Mouse (Mus musculus): ENCODE data around the gene Ucn2. TPM values are rescaled to one million over a fixed set of nuclear protein-coding genes. Genes with fewer than 3 reads are reported as not detected.

The Ucn2 gene
- total RNA-seq (2022): 1 to 10 TPM in 1 of 4 experiments, under 1 TPM in 2, not detected in 1; 0.27 to 1.2 (median 0.51) TPM

DNA sequence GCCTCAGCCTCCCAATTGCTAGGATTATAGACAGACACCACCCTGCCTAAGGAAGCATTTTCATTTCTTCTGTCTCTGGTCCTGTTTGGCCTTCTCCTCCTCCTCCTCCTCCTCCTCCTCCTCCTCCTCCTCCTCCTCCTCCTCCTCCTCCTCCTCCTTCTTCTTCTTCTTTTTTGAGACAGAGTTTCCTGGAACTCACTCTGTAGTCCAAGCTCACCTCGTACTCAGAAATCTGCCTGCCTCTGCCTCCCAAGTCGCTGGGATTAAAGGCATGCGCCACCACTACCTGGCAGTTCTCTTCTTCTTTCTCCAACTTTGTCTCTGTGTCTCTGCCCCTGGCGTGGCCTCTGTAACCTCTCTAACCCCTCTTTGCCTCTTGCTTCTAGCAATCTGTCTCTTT is at the start of gene Ucn2:
Gene Ucn2 (plus strand): TSS at position 301 of the 400 bp plus-strand sequence.
- DNase-seq (ENCODE audit: low spot score in 2 of 2): no peak

DNA sequence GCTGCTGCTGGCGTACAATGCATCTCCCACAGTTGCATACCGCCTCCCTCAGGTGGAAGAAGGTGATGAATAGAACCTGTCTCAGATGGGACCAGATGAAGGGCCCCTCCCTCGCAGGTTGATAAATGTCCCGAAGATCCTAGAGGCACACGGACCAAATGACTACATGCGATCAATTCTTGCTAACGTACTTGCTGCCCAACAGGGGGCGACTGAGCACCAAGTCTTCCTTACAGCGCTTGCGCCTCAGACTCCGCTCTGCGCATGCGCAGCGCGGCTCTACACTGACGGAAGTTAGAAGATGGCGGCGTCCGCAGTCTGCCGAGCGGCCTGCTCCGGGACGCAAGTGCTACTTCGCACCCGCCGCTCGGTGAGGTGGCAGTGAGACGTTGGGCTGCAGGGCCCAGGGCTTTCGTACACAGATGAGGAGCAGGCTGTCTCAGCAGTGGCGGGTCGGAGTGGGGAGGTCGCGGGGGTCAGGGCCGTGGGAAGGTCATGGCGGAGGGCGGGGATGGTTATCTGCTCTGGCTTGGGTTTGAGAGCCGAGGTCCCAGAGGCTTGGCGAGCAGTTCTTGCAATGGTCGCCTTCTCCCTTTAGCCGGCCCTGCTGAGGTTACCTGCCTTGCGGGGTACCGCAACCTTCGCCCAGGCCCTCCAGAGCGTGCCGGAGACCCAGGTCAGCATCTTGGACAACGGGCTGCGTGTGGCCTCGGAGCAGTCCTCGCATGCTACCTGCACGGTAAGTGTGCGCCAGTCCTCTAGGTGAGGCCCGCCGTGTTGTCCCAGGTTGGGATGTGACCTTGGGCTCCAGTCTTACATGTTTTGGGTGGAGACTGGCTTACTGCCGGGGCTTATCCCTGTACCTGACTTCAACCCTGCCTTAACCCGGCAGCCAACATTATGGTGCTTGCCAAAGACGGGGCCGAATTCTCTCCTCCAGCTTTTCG is 49.1 kb upstream of the Ucn2 start, which contains the start of gene Uqcrc1:
Gene Uqcrc1 (plus strand): TSS at position 216 of the 947 bp plus-strand sequence.
- DNase-seq (ENCODE audit: low spot score in 2 of 2): peak; percentile 85 to 93

DNA sequence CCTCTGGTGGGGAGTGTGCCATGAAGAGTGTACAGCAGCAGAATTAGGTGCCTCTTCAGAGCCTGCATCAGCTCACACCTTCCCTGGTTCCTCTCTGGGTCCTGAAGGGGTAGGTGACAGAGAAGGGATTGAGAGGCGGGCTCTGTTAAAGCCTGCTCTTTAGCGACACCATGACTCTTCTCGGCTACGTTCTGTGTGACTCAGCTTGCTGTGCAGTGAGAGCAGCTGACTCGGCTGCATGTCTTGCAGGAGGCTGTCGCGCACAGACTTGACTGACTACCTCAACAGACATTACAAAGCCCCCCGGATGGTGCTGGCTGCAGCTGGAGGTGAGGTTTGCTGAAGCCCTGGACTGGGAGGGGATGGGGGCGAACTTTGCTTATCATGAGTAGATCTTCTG is 40.7 kb upstream of the Ucn2 start:
- DNase-seq (ENCODE audit: low spot score in 2 of 2): no peak

DNA sequence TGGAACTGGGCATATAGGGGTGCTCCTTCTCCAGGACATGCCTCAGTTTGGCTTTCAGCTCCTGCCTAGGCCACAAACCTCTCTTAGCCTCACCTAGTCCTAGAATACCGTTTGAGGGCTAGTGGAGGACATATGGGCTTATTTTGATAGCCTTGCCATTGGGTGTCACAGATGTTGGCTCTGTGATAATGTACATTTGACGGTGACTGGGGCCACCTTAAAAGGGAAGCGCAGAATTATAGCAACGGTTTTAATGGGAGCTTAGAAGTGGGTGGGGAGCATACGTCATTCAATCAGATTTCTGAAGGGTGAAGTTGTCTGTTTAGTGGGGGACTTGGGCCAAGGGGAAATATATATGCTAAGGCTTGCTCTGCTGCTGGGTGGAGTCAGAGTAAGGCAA is 40.2 kb upstream of the Ucn2 start:
- no peak for DNase-seq (ENCODE audit: low spot score in 2 of 2)

DNA sequence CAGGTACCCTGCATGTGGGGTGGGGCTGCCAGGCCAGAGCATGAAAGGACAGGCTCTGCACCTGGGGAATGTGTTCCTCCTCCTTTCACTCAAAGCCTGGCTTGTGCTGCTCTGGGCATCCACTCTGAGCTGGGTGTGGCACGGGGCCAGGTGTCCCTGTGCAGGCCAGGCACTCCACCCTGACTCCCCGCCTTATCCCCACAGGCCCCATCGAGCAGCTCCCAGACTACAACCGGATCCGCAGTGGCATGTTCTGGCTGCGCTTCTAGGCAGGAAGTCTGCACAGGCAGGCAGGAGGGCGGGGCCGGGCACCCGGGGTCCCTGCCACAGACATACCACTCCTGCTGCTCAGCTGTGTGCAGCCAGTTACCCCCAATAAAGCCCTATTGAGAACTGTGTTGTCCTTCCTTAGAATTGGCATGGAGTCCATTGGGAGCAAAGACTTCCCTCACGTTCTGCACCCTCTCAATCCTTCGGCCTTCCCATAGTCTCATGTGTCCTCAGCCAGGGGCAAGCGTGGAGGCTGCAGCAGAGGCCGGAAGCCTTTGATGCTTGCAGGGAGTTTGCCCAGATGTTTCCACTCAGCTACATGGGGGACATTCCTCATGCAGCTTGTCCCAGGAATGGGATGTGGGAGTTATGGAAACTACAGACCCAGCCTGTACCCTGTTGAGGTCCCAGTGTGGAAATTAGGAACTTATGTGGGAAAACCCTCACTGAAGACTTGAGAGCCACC is 36.4 kb upstream of the Ucn2 start:
- DNase-seq (ENCODE audit: low spot score in 2 of 2): peak; percentile 56

DNA sequence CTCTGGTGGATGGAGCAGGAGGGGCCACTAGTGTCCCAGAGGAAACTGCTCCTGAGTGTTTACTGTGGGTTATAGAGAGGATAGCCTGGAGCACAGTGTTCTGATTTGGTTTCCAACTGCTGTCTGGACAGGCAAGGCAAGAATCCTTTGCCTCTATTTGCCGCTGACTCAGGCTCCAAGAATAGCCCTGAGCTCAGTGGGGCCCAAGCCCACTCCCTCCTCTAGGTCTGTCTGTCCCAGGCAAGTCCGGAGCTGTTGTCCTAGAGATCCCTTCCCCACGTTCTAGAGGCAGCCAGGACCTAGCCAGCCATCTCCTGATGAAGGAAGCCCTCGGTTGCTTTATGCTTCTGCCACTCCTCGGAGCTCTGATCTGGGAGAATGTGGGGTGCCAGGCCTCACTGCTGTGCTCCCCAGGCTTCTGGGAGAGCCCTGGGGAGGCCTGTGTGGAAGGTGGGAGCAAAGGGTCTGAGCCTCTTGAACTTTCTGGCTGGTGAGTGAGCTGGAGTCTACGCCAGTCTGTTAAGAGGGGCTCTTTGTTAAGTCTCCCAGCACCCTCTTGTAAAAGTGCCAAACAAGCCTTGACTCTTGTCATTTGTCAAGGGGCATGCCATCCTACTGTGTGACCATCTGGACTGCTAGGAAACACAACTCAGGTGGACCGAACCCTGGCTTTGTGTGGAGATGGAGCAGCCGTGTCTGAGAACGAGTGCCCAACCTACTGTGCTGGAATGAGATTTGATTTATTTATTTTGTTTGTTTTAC is 35.7 kb upstream of the Ucn2 start:
- DNase-seq (ENCODE audit: low spot score in 2 of 2): peak in 1 of 2 experiments; percentile 31

DNA sequence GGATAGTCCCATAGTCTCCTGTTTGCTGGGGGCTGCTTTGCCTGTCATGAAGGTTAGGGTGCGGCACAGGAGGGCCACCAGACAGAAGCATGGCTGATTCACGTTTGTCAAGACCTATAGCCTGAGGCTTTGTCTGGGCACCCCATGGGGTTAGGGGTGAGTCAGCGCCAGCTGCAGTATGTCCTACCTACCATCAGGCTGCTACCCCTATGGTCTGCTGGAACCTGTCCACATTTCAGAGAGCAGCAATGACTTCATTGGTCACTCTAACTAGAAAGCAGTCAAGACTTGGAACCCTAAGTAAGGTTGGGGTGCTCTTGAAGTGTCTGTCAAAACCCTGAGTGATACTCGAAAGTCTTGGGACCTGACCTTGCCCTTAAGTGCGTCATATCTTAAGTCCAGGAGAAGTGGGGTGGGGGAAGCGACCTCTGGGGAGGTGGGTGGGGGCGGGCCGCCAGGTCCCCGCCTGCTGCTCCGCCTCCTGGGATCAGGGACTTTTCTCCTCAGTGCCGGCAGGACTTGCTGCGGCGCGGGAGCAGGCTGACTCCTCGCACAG is 32.7 kb upstream of the Ucn2 start, which contains the start of gene Col7a1:
Gene Col7a1 (plus strand): TSS at position 506 of the 556 bp plus-strand sequence.
- DNase-seq (ENCODE audit: low spot score in 2 of 2): no peak

DNA sequence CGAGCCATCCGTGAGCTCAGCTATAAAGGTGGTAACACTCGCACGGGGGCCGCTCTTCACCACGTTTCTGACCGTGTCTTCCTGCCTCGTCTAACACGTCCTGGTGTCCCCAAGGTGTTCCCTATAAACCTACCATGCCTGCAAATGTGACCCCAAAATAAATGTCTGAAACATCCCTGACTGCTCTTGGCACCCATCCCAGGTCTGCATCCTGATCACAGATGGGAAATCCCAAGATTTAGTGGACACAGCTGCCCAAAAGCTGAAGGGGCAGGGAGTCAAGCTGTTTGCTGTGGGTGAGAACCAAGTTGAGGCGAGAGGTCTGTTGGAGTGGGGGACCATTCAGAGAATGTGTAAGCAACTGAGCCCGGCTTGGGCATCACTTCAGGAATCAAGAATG is 30.6 kb upstream of the Ucn2 start:
- DNase-seq (ENCODE audit: low spot score in 2 of 2): no peak

DNA sequence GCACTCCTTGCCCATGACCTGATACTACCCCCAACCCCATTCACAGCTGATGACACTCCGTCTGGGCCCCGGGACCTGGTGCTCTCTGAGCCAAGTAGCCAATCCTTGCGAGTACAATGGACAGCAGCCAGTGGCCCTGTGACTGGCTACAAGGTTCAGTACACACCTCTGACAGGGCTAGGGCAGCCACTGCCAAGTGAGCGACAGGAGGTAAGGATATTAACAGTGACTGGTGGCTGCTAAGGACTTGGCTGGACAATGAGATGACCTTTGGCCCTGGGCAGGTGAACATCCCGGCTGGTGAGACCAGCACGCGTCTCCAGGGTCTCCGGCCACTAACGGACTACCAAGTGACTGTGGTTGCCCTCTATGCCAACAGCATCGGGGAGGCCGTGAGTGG is 30.0 kb upstream of the Ucn2 start:
- DNase-seq (ENCODE audit: low spot score in 2 of 2): no peak

DNA sequence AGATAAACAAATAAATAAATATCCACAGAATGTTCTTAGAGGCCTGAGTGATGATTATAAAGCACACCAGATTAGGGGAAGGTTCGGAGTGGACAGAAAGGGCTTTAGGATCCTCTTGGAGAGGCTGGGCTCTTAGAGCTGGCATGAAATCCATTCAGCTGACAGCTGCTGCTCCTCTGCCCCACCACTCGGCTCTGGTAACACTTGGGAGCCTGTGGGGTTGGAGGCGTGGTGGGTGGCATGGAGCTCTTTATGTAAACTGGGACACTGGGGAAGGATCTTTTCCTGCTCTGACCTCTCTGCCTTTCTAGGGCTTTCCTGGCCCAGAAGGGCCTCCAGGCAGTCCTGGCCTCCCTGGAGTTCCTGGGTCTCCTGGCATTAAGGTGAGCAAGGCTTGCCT is 22.2 kb upstream of the Ucn2 start:
- DNase-seq (ENCODE audit: low spot score in 2 of 2): peak in 1 of 2 experiments; percentile 24

DNA sequence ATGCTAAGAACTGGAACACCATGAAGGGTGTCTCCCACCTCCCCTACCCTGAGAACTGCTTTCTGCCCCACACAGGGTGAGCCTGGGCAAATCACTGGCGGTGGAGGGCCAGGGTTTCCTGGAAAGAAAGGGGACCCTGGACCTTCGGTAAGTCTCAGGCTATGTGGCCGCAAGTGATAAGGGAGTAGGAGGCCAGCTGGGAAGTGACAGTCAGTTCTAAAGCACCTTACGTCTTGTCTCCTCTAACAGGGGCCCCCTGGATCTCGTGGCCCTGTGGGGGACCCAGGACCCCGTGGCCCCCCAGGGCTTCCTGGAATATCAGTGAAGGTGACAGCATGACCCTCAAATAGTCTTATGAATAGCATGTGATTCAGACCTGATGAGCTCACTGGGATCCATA is 21.5 kb upstream of the Ucn2 start:
- no peak for DNase-seq (ENCODE audit: low spot score in 2 of 2)

DNA sequence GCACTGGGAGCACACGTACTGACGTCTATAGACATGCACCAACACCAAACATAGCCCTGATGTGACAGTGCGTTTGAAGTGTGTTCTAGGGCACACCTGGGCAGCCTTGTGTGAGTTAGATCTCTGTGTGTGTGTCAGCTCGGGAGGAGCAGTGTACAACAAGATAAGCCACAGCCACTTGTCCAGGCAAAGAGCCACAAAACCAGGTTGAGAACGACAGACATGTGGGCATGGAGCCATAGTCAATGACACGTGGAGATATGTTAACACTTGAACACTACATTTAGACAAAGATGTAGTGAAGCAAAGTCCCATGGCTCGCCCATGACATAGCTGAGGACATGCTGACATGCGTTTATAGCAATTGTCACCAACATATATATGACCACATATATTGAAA is 15.2 kb upstream of the Ucn2 start:
- DNase-seq (ENCODE audit: low spot score in 2 of 2): no peak

DNA sequence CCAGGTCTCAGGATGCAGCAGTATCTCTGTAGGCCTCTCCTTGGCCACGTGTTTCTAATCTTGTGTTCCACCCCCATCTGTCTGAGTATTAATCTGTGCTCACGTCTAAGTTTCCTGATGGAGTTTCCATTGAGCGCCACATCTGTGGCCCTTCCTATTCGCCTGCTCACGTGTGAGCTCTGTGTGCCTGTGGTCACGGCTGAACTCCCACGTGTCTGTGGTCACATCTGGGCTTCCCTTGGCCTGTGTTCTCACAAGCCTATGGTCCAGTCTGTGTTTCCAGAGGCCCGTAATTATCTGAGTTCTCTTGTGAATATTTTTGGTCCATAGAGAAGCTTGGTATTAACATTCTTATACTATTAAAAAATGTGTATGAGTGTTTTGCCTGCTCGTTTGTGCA is 9.3 kb upstream of the Ucn2 start:
- DNase-seq (ENCODE audit: low spot score in 2 of 2): no peak

DNA sequence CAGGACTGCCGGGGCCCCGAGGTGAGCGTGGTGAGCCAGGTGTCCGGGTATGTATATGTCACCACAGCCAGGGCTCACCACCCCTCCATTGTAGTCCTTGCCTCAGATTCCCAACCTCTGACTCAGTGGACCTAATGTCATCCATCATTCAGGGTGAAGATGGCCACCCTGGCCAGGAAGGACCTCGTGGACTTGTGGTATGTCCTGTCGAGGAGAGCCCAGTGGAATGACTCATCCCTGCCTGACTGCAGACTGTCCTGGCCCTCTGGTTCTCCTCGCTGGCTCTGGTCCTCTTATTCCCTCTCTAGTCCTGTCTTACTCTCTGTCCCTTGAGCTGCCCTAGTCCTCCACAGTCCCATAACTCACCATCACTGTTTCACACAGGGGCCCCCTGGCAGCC is 7.8 kb upstream of the Ucn2 start:
- DNase-seq (ENCODE audit: low spot score in 2 of 2): no peak

DNA sequence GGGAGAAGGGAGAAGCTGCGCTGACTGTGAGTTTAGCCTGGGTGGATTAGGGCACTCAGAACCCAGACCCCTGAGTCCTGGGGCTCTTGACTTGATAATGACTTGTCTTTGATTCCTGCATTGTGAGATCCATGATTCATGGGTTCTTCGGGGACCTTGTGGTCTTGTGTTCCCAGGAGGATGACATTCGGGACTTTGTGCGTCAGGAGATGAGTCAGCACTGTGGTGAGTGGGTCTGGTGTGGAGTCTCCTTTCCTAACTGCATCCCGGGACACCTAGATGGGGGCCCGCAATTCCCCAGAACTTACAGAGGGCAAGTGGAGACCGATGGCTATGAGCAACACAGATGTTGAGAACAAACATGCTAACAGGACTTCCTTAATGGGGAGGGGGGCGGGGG is 3.3 kb upstream of the Ucn2 start:
- DNase-seq (ENCODE audit: low spot score in 2 of 2): no peak

DNA sequence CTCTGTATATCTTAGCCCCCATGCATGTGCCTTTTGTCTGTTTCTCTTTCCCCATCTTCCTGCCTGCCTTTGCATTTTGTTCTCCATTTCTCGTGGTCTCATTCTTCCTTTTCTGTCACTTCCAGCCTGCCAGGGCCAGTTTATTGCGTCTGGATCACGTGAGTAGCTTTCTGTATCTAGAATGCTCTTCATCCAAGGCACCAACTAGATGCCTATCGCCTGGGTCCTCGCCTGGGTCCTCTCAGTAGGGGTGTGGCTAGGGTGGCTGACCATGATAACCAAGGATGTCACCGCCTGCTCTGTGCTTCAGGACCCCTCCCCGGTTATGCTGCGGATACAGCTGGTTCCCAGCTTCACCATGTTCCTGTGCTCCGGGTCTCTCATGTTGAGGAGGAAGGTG is 2.6 kb upstream of the Ucn2 start:
- DNase-seq (ENCODE audit: low spot score in 2 of 2): no peak

DNA sequence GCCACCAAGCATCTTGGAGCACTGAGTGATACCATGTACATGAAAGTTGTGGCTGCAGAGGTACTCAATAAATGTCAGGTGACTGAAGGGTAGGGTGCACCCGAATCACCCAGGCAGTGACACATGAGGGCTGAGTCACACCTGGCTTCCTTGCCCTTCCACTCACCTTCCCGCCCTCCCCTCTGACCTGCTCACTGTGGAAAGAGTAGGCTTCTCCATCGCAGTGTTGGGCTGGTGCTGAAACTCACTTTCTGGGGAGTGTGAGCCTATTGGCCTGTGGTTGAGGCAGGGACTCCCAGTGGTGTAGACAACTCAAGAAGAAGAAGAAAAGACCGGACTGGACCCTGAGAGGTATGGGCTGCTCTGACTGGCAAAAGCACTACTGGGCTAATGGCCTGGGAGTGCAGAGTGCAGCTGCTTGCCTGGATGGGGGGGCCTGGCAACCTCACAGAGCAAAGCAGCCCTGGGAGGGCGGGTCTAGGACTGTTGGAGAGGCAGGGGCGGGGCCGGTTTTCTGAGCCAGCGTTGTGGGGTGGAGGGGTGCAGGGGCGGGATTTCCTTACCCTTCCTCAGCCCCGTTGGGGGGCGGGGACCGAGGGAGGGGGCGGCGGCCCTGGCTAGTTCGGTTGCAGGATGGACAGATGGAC is 2.0 kb downstream of the Ucn2 start:
- peak; percentile 51 to 64 for DNase-seq (ENCODE audit: low spot score in 2 of 2)

DNA sequence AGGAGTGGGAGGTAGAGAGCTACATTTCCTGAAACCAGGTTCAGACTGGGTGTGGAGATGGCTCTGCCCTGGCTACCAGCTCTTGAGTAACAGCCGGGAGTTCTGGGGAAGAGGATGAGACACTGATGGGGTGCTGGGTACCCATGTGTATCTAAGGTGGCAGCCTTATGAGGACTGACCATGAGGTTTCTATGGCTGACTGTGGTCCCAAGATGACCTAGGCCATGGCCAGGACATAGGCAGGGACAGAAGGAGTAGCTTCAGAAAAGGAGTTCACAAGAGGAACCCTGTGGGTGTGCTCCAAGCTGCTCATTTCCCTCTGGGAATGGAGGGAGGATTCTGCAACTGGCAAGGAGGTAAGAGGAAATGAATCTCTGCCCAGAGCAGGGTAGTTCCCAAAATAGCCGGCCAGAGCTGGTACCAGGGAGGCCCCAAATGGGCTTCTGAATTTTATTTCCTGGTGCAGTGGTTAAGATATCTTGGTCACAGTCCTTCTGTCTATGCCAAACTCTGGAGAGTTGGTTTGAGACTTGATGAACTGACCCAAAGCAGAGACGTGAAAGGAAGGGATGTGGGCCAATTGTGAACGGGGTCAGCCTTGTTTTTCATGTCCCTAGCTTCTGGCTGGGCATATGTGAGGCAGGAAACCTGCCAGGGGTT is 4.1 kb downstream of the Ucn2 start:
- peak in 1 of 2 experiments; percentile 11 for DNase-seq (ENCODE audit: low spot score in 2 of 2)

DNA sequence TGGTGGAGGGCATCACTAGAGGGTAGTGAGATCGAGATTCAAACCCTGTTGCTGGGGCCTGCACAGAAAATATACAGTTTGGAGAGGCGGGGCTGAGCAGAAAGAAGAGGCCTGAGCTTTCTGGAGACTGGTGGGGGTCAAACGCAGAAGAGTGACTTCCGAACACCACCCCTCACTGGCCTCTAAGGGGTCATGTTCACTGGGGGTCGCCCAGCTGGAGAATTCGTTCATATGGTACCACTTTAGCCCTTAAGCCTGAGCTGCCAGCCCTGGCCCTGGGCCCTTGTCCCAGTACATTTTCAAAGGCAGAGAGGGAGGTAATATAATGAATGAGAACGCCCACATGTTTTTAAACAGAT is 4.6 kb downstream of the Ucn2 start:
- no peak for DNase-seq (ENCODE audit: low spot score in 2 of 2)

DNA sequence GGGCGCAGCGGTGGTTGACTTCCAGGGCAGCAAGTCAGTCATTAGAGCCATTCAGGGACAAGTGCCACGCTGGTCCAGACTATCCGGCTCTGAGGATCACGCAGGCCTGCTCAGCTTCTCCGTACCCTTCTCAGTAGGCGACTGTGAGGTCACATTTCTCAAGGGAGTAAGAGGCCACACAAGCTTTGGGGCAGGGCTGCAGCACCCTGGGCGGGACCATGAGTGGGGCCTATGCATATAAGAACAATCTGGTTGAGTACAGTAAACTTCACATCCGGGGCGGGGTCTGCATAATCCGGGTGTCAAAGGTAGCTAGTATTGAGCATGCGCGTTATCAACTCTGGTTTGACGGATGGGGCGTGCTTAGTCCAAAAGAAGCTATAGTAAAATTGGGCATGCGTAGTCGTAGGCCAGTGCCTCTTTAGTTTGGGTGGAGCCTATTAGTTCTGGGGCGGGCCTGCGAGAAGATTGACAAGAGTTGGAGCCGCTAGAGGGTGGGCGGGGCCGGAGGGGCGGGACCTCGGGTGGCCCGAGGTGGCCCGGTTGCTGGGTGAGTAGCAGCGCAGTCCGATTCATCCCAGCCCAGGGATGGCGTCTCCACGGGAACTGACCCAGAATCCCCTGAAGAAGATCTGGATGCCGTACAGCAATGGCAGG is 5.7 kb downstream of the Ucn2 start, which contains the start of gene Pfkfb4:
Gene Pfkfb4 (plus strand): TSS at position 351 of the 657 bp plus-strand sequence.
- DNase-seq (ENCODE audit: low spot score in 2 of 2): peak; percentile 96 to 98

Measured in gastrocnemius, adult 8-10 months (tissue).